Mouse (Mus musculus) limb, embryonic 14.5 days (tissue): Measurements from ENCODE around the gene Glt8d2. TPM values are rescaled to one million over a fixed set of nuclear protein-coding genes. Genes with fewer than 3 reads are reported as not detected.
A peak's percentile ranks its signal among the peaks of the same experiment; 100 is the strongest.

Experiments used
- ATAC-seq: fragments of 200-750 bp; cut with Nextera tagmentation; 2 replicates; pipeline ENCODE4 v1.8.0; 2017; ENCODE audit warnings: low read depth, moderate number of reproducible peaks, moderate TSS enrichment; ENCODE audit not compliant: low FRiP score
- DNase-seq: peaks from one replicate; pipeline ENCODE4 v3.0.0-alpha.2; 2015; ENCODE audit warnings: low spot score
- H3K27ac ChIP-seq: fragments of 300-500 bp; sonication (generic); replicated peaks from 2 replicates; pipeline ENCODE4 v1.5.1; 2014; ENCODE audit warnings: low read depth, mild to moderate bottlenecking, low read length, moderate library complexity, mixed read lengths
- H3K27me3 ChIP-seq: fragments of 300-500 bp; sonication (generic); 2 replicates; pipeline ENCODE4 v1.6.1; 2014; ENCODE audit warnings: low read length, mixed read lengths; ENCODE audit not compliant: control insufficient read depth, insufficient read depth
- H3K36me3 ChIP-seq: fragments of 300-500 bp; sonication (generic); 2 replicates; pipeline ENCODE4 v1.6.1; 2014; ENCODE audit warnings: mild to moderate bottlenecking, low read length, moderate library complexity, mixed read lengths; ENCODE audit not compliant: control insufficient read depth, insufficient read depth
- H3K4me1 ChIP-seq: fragments of 300-500 bp; sonication (generic); 2 replicates; pipeline ENCODE4 v1.6.1; 2014; ENCODE audit warnings: antibody characterized with exemption, low read length, mixed read lengths; ENCODE audit not compliant: control insufficient read depth, insufficient read depth
- H3K4me2 ChIP-seq: fragments of 300-500 bp; sonication (generic); replicated peaks from 2 replicates; pipeline ENCODE4 v1.6.1; 2014; ENCODE audit warnings: low read depth, mild to moderate bottlenecking, low read length, moderate library complexity; ENCODE audit not compliant: severe bottlenecking
- H3K4me3 ChIP-seq: fragments of 300-500 bp; sonication (generic); replicated peaks from 2 replicates; pipeline ENCODE4 v1.5.1; 2014; ENCODE audit warnings: low read length
- H3K9ac ChIP-seq: fragments of 300-500 bp; sonication (generic); 2 replicates; pipeline ENCODE4 v1.6.1; 2014; ENCODE audit warnings: mild to moderate bottlenecking, low read depth, low read length, moderate library complexity; ENCODE audit not compliant: severe bottlenecking
- H3K9me3 ChIP-seq: fragments of 300-500 bp; sonication (generic); 2 replicates; pipeline ENCODE4 v1.6.1; 2016; ENCODE audit warnings: low read length; ENCODE audit not compliant: control insufficient read depth
- POLR2A ChIP-seq: fragments of 200-500 bp; IDR thresholded peaks from 2 replicates; pipeline ENCODE4 v1.8.0; 2012; ENCODE audit warnings: inconsistent platforms, mild to moderate bottlenecking, moderate library complexity, borderline replicate concordance; ENCODE audit not compliant: insufficient read depth, insufficient read length; ENCODE audit errors: extremely low read depth
- WGBS: fragments of 180-500 bp; shearing (Covaris S2); extraction: QIAGEN DNeasy Blood & Tissue Kit; methylation state at CpG from one replicate; pipeline ENCODE4 v1.1.7; 2014; 5-methylcytosine and 5-hydroxymethylcytosine counted together
- polyA plus RNA-seq, 2 experiments: library from polyadenylated mRNA; depleted of rRNA in 1 of 2; stranded (reverse) in 1 of 2; unstranded in 1 of 2; fragments of >200 nt; fragmentation: Nextera tagmentation in 1 of 2; extraction: Ambion mirVana in 1 of 2; gene quantifications; 2 replicates each; pipeline versions ENCODE4 v1.2.1 to v1.2.3; 2012 to 2014

Gene Glt8d2
- polyA plus RNA-seq, 2 experiments, result 23.1 to 25.5 TPM

DNA sequence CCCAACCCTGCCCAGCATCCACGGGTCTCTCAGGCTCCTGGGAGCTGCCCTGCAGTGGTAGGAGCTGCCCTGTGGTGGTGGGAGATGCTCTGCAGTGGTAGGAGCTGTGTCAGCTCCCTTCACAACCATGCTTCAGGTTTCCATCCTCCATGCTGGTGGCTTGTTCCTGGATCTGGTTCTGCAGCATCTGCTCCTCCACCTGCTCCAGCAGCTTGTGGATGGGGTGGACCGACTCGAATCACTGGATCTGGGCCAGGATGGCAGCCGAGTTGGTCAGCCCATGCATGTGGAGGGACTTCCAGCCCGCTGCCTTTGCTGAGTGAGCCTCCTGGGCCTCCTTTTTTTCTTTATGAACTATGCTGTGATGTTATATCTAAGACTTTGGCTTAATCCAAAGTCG lies 13.5 kb downstream of the Glt8d2 start:
- TF ChIP-seq POLR2A, result no peak

DNA sequence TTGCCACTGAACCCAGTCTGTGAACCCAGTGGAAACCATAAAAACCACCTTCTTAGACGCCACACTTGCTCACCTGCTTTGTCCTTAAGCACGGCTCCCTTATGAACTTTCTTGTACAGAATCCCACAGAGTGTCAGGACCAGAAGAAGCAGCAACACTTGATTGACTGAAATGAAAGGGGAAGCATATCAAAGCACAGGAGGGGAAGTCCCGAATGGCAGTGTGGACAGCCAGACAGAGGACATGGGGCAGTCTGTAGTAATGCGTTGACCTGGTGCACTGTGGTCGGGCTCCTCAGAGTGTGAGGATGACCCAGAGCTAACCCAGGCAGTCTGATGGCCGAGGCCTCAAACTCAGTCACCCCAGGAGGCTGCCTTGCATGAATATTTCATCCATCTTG lies 20.2 kb downstream of the Glt8d2 start:
- Histone ChIP-seq H3K9me3 (no peaks in the 10 kb centered on the region), H3K4me3 (no peak overlapping the region), H3K27me3 (no peaks in the 10 kb centered on the region), H3K9ac (no peak overlapping the region), H3K27ac (no peak overlapping the region), H3K4me2 (no peak overlapping the region), H3K4me1 (no peaks in the 10 kb centered on the region), H3K36me3 (no peaks in the 10 kb centered on the region)
- no peak for TF ChIP-seq POLR2A
- 72% methylated on average over 6 of the region's 6 CpGs for WGBS
- DNase-seq, result no peak
- no peak for ATAC-seq

More for the DNA sequence above, 13.5 kb downstream of the Glt8d2 start:
- Histone ChIP-seq H3K27me3 (no peaks in the 10 kb centered on the region), H3K9ac (no peak overlapping the region), H3K4me3 (no peak overlapping the region), H3K9me3 (no peaks in the 10 kb centered on the region), H3K4me2 (no peak overlapping the region), H3K4me1 (no peaks in the 10 kb centered on the region), H3K36me3 (no peaks in the 10 kb centered on the region), H3K27ac (no peak overlapping the region)
- WGBS, result 78% methylated on average over 6 of the region's 6 CpGs
- no peak for DNase-seq
- no peak for ATAC-seq

GRCm38 (mm10) chr10:82666436-82667234 lies 23.8 kb downstream of the Glt8d2 start:
- Histone ChIP-seq H3K36me3 (no peaks in the 10 kb centered on the region), H3K27ac (no peak overlapping the region), H3K27me3 (no peaks in the 10 kb centered on the region), H3K4me3 (0 out of 2 replicates have a peak overlapping the region, but pooled peaks have one; percentile 3), H3K4me1 (no peaks in the 10 kb centered on the region), H3K9me3 (no peaks in the 10 kb centered on the region), H3K4me2 (peak overlapping the region; percentile 42), H3K9ac (peak overlapping the region; percentile 25; the same call in 1 of the 2 replicates)
- TF ChIP-seq POLR2A, result no peak
- DNase-seq (peak; percentile 90), ATAC-seq (peak; percentile 88)
- 23% methylated on average over 22 of the region's 22 CpGs for WGBS

DNA sequence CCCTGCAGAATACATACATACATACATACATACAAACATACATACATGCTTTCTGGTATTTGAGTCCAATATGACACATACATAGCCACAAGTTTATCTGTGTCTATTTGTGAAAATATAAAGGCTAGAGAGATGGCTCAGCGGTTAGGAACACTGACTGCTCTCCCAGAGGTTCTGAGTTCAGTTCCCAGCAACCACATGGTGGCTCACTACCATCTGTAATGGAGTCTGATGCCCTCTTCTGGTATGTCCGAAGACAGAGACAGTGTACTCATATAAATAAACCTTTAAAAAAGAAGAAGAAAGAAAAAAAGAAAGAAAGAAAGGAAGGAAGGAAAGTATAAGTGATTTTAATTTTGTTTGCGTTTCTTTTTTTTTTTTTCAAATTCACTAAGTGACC lies 24.5 kb downstream of the Glt8d2 start:
- H3K4me1 ChIP-seq, result no peaks in the 10 kb centered on the region
- 0 out of 2 replicates have a peak overlapping the region, but pooled peaks have one; percentile 19 for H3K27ac ChIP-seq
- DNase-seq (no peak), ATAC-seq (no peak)
- no peak overlapping the region for H3K4me3 ChIP-seq
- no peak overlapping the region for H3K4me2 ChIP-seq
- no peaks in the 10 kb centered on the region for H3K9me3 ChIP-seq
- no peaks in the 10 kb centered on the region for H3K36me3 ChIP-seq
- no peak for TF ChIP-seq POLR2A
- H3K9ac ChIP-seq, result no peak overlapping the region
- H3K27me3 ChIP-seq, result no peaks in the 10 kb centered on the region
- WGBS, result 60% methylated on average over 3 of the region's 3 CpGs

DNA sequence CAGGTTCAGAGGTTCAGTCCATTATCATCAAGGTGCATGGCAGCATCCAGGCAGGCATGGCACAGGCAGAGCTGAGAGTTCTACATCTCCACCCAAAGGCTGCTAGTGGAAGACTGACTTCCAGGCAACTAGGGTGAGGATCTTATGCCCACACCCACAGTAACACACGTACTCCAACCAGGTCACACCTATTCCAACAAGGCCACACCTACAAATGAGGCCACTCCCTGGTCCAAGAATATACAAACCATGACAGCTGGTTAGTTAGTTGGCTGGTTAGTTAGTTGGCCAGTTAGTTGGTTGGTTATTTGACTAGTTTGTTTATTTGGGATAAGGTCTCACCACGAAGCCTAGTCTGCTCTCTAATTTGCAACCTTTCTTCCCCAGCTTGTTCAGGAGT lies 27.2 kb downstream of the Glt8d2 start:
- Histone ChIP-seq H3K4me3 (no peak overlapping the region), H3K9ac (no peak overlapping the region), H3K27me3 (no peaks in the 10 kb centered on the region), H3K9me3 (no peaks in the 10 kb centered on the region), H3K4me2 (no peak overlapping the region), H3K27ac (no peak overlapping the region), H3K4me1 (no peaks in the 10 kb centered on the region), H3K36me3 (no peaks in the 10 kb centered on the region)
- WGBS, result 74% methylated on average over 2 of the region's 2 CpGs
- TF ChIP-seq POLR2A, result no peak
- ATAC-seq (no peak), DNase-seq (no peak)
